Mouse (Mus musculus): ENCODE results near the gene Zfpl1. TPM values are rescaled to one million over a fixed set of nuclear protein-coding genes. Genes with fewer than 3 reads are reported as not detected.

Zfpl1 gene
- polyA plus RNA-seq, 1 experiment from 2014 or later = 52.1 TPM

DNA sequence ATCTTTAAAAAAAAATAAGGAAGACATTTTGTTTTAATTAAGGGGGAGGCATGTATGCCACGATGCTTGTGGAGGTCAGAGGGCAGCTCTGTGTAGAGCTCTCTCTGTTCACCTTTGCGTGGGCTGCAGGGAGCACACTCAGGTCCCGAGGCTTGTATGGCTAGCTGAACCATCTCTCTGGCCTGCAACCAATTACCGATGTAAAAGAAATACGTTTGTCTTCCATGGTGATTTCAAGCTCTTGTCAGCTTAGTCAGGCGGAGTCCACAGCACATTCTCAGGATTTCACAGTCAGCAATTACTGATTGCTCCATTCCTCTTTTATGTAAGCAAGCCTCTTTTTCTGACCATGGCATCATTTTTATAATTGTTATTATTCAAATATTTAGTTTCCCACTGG, 16.4 kb upstream of the Zfpl1 start:
- no peak for DNase-seq (ENCODE audit: low spot score)

- no peak for DNase-seq (ENCODE audit: low spot score)
These were observed 13.1 kb upstream of the Zfpl1 start for GRCm38 (mm10) chr19:6097847-6098246.

GRCm38 (mm10) chr19:6094119-6094518, 9.4 kb upstream of the Zfpl1 start, which contains the start of gene AC131692.1:
TSS of gene AC131692.1 (plus strand) at chr19:6094419.
- DNase-seq (ENCODE audit: low spot score) = no peak

- no peak for DNase-seq (ENCODE audit: low spot score)
These were observed 4.1 kb upstream of the Zfpl1 start for GRCm38 (mm10) chr19:6088841-6089240.

DNA sequence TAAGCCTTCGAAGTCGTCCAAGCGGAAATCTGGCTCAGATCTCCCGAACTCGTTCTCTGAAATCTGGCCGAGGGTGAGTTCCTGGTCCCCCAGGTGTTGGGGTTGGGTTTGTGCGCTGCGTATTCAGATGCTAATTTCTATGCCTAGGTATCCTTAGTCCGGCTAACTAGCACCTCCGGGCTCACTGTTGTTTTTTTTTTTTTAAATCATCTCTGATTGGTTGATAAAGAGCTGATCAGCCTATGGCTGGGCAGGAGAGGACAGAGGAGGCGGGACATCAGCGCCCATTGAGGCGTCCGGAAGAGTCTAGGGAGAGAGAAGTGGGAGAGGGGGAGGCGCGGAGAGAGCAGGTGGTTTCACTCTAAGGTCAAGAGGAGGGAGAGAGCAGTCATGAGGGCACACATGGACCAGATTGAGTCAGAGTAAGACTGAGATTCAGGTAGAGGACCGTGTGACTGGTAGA, 692 bp upstream of the Zfpl1 start:
- DNase-seq (ENCODE audit: low spot score) = peak; percentile 67

DNA sequence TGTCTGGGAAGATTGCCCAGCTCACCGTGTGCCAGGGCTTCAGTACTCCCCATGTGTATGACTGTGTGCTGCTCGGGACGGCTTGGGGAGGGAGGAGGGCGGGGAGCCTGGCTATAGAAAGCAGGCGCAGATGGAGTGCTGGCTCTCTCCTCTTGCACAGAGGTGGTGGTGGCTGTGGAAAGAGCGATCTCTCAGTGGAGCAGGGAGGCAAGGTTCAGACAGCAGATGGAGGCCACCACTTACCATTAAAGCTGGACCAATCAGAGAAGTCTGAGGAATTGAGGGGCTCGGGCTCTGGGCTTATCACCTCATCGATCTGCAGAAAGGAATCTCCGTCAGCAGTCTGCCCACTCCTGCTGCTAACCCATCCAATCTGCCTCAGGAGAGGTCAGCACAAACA, 2.6 kb downstream of the Zfpl1 start, which contains the start of gene Gm28374:
Gene Gm28374, minus strand, starts transcription at position 101 of the 400 bp plus-strand sequence.
- DNase-seq (ENCODE audit: low spot score) = no peak

GRCm38 (mm10) chr19:6079983-6080480, 4.7 kb downstream of the Zfpl1 start, which contains the start of gene Tmem262:
TSS of gene Tmem262 (plus strand) at chr19:6080033.
- DNase-seq (ENCODE audit: low spot score) = no peak

DNA sequence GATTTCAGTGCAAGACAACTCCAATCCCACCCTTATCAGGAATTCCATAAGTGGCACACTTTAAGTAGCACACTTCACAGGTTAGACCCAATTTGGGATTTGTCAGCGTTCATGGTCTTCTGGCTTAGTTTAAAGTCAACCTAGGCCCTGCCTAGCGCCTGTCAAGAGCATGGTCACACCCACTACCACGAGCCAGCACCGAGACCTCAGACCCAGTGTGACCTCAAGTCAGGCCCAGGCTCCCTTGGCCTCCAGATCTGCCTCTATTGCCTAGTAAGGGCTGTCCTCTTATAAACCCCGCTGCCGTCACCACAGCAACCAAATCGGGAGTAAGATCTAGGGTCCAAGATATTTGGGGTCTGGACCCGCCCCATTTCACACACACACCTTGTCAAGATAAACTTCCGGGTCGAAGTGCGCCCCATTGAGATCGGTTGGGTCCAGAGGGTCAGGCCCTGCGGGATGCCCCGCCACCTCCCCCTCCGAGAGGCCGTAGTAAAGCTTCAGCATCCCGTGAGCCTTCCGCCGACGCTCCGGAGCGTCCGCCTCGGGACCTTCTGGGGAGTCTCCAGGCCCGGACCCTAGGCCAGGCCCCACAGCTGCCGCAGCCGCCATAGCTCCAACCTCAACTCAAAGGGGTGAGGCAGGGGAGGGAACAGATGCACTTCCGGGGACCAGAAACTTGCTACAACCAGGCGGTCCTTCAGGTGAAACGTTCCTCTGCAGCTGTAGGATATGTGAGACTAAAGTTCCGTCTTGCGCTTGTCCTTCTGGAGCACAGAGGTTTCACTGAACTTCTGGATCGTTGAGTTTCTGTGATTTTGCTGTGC, 8.0 kb downstream of the Zfpl1 start, which contains the start of gene Vps51:
Gene Vps51, minus strand, starts transcription at position 668 of the 830 bp plus-strand sequence.
- DNase-seq (ENCODE audit: low spot score) = peak; percentile 90

DNA sequence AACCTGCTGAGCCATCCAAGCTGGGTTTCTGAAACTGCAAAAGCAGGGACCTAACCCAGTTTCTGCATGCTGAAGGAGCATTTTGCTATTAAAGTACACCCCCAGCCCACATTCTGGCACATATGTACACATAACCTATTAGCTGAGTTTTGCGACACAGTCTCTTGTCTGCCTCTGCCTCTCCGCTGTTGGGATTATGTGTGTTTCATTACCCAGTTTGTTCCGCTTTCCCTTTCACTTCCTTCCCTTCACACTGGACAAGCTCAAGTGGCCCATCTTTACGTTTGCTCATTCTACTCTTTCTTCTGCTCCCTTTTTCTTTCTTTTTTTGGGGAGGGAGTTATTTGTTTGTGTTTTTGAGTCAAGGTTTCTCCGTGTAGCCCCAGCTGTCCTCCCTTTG, 10.9 kb downstream of the Zfpl1 start:
- DNase-seq (ENCODE audit: low spot score) = no peak

DNA sequence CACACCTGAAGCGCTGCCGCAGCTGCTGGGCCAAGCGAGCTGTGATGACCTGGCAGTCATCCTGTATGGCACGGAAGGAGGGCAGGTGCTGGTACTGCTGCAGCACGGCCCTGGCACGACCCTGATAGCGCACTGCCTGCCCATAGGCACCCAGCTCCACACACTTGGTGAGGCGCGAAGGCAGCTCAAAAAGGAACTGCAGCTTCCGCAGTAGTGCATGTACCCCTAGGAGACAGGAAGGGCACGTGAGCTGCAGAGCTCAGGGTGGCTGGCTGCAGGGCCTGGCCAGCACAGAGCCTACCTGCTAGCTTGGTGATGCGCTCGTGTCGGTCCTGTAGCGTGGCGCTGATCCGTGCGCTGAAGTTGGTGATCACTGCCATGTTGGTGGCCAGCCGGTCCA, 13.5 kb downstream of the Zfpl1 start:
- DNase-seq (ENCODE audit: low spot score) = no peak

DNA sequence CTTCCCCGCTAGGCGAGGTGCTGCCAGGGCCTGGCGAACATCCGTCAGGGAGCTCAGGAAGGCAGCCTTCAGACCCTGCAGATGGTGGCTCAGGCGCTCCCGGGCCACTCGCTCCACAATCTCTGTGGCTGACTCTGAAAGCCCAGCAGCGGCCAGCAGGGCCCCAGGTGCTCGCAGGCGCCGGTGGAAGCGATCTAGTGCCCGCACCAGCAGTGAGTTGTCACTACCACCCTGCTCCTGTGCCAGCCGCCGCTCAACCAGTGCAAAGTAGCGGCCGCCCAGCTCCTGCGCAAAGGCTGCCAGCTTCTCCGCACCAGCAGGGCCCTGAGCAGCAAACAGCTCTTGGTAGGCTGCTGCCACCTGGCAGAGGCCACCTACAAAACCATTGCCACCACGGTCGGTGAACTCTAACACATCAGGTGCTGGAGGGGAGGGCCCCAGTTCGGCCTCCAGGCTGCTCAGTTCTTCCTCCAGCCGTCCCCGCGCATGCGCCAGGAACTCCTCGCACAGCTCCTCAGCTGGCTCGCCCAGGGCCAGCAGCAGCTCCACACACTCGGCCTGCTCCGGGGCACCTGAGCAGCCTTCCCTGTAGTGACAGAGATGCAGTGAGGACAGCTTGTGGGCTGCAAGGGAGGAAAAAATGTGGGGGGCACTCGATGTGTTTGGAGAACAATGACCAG, 14.0 kb downstream of the Zfpl1 start:
- no peak for DNase-seq (ENCODE audit: low spot score)

GRCm38 (mm10) chr19:6069851-6070250, 14.9 kb downstream of the Zfpl1 start:
- DNase-seq (ENCODE audit: low spot score) = no peak

DNA sequence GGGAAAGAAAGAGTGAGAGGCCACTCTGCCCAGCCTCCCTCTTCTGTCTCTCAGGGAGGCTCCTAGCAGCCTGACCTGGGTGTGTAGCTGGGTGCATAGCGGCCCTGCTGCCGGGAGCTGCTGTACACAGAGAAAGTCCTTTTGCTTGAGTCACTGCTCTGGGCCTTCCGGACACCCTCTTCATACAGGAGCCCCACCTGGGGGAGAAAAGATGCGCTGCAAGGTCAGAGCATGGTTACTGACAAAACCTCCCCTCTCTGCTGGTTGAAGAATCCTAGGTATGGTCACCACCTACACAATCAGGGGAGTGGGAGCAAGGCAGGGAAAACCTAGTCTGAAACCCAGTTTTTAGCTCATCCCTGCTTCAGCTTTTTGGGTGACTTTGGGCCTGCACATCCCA, 15.8 kb downstream of the Zfpl1 start:
- DNase-seq (ENCODE audit: low spot score) = peak; percentile 30

- peak; percentile 87 for DNase-seq (ENCODE audit: low spot score)
These were observed 16.9 kb downstream of the Zfpl1 start, which contains the start of gene Tm7sf2 for GRCm38 (mm10) chr19:6067724-6068415. TSS of gene Tm7sf2 (minus strand) at chr19:6068373.

DNA sequence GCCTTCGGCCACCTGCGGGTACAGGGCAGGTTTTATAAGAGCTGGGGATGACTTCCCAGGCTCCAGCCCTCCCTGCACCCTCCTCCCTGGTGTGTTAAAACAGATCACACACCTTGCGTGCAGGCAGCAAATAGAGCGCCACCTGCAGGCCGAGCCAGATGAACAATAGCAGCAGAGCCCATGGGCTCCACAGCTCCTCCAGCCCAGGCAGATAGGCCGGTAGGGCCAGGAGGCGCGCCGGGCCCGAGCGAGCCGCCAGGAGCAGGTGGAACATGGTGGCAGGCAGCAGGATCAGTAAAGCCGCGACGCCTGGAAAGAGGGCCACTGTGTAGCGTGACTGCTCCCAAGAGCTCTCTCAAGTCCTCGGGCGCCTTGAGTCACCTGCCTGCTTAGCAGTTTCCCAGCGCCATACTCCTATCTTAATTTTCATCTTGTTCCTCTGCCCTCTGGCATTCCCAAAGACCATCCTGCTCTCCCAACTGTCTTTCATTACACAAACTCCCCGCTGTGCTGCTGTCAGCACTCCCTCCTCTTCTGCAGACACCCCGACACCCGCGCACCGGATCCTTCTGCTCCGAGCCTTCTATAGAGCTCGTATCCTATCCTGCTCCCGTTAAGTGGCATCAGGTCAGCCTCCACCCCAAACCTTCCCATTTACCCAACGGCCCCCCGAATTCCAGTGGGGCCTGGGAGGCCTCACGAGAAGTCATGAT, 17.6 kb downstream of the Zfpl1 start:
- DNase-seq (ENCODE audit: low spot score) = peak; percentile 88

- no peak for DNase-seq (ENCODE audit: low spot score)
These were observed 18.2 kb downstream of the Zfpl1 start for GRCm38 (mm10) chr19:6066571-6066970.

GRCm38 (mm10) chr19:6063081-6063480, 21.7 kb downstream of the Zfpl1 start:
- no peak for DNase-seq (ENCODE audit: low spot score)

- no peak for DNase-seq (ENCODE audit: low spot score)
These were observed 22.3 kb downstream of the Zfpl1 start for GRCm38 (mm10) chr19:6062418-6062817.

DNA sequence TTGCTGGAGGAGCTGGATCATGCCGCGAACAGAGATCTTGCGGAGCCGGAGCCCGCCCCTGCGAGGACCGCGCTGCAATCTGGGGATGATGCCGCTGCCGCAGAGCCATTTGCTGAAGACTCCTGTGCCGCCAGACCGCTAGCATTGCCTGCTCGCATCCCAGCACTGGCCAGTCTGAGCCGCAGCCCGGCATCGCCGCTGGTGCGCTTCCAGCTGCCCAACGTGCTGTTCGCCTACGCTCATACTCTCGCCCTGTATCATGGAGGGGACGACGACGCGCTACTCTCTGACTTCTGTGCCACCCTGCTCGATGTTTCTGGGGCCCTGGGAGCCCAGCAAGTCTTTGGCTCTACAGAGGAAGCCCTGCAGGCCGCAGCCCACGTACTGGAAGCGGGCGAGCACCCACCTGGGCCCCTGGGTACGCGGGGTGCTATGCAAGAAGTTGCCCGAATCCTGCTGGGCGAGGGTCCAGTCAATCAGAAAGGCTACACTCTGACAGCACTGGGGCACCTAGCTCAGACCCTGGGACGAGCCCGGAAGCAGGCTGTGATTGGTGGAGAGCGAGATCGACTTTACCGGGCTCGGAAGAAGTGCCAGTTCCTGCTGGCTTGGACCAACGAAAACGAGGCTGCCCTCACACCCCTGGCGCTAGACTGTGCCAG, 23.0 kb downstream of the Zfpl1 start:
- peak; percentile 71 for DNase-seq (ENCODE audit: low spot score)

- DNase-seq (ENCODE audit: low spot score) = peak; percentile 97
These were observed 23.7 kb downstream of the Zfpl1 start, which contains the start of gene Znhit2 for GRCm38 (mm10) chr19:6061021-6061533. TSS of gene Znhit2 (plus strand) at chr19:6061192.
